Mouse (Mus musculus): ENCODE data around the gene Msh4.
"Not testable (repeated sequence)": the region's sequence is repeated elsewhere in the genome, so short reads cannot be mapped to it uniquely, and the experiment has no call there.

Msh4 gene

DNA sequence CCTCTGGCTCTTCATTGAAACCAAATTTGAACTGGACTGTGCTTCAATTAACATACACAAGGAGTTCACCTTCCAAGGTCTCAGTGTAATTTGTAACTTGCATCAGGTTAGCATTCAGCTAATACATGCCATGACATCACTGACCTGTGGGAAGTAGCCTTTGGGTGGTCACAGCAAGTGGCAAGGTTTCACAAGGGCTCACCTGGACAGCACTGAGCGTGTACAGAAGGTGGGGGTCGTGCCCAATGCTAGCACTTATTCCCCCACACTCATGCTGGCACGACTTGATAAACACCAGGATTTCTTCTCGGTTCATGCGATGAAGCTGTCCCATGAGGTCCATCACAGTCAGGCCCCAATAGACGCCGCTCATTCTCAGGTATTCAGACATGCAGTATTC, 4.6 kb upstream of the Msh4 start:
- DNase-seq: no peak

GRCm38 (mm10) chr3:153908919-153909318, 3.0 kb upstream of the Msh4 start:
- DNase-seq: no peak

DNA sequence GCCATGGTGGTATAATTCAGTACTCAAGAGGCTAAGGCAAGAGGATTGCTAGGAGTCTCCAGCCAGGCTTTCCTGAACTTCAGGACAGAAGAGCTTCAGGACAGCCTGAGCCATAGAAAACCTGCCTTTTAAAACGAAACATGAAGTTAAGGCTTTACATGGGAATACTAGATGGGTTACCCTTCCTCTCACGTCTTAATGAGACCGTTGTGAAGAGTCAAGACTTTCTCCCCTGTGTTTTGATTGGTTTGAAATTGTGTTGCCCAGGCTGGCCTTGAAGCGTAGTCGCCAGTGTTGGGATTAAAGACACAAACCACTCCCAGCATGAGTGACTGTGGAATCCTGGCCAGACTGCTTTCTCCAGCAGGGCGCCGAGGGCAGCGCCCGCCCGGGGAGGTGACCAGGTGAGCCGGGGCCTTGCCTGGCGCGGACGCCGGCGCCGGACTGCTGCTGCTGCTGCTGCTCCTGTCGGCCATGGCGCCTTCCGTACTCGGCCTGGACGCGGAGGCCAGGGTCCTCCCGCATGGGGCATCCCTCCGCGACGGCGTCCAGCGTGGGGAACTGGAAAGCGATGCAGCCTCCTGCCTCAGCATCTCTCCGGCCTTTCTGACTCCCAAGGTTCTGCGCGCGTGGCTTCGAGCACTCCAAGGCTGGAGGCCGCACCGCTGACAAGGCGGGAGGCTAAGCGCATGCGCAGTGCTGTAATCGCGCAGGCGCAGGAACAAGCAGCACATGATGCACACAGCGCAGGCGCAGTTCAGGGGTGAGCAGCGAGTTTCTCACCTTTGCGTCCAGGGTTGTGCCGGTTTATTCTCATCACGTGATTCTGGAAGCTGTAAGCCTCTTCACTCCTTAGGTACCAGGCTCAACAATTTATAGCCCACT, 445 bp downstream of the Msh4 start:
- no peak for DNase-seq

- peak; percentile 25 for DNase-seq
Observed at GRCm38 (mm10) chr3:153904586-153904985, 1.4 kb downstream of the Msh4 start.

- no peak for DNase-seq
Observed at GRCm38 (mm10) chr3:153902595-153902994, 3.3 kb downstream of the Msh4 start.

GRCm38 (mm10) chr3:153901904-153902303, 4.0 kb downstream of the Msh4 start:
- DNase-seq: no peak

DNA sequence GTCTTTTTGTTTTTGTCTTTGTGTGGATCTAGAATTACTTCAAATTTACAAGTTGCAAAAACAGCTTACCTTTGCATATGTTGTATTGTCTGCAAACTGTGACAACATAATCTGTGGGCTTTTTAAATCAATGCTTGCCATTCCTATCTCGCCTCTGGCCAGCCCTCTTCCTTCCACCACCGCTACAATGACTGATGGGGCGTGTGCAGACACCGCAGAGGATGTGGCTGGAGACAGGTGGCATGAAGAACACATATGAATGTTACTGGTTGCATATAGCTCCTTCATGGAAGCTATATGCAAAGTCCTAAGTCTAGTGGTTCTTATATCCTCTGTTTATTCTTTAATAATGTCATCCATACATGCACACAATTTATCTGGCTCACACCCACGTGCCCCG, 8.7 kb downstream of the Msh4 start:
- no peak for DNase-seq

DNA sequence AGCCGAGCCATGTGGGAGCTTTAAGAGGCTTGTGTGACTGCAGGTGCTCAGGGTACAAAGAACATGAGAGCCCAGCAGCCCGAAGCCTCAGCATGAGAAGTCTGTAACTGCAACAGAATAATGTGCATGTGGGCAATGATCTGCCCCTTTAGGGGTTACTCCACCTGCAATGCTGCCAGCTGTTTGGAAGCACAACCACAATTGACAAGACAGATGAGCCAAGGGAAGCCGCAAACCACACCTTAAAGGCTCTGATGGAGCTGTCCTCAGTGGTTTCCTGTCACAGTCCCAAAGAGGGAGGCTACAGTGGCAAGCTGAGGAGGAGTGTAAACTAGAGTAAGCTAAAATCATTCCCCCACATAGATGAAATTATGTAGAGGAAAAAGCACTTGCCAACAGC, 10.5 kb downstream of the Msh4 start:
- no peak for DNase-seq

GRCm38 (mm10) chr3:153889188-153889781, 16.7 kb downstream of the Msh4 start:
- no peak for DNase-seq

DNA sequence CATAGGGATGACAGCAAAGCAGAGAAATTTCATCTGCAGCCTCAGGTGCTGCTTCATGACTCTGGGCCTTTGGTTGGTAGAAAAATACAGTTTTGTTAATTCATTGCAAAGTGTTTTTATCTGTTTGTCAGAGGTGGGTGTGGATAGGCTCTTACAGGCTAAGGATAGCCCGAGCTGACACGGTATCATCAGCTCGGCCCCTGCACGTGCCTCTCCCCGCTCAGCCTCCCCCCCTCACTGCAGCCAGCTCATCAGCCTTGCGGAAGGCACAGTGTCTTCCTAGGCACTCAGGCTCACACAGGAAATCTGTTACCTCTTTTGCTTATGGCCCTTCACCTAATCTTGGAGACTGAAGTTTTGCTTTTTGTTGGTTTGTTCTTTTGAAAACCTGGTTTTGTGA, 17.8 kb downstream of the Msh4 start:
- no peak for DNase-seq

GRCm38 (mm10) chr3:153886296-153886695, 19.6 kb downstream of the Msh4 start:
- no peak for DNase-seq

GRCm38 (mm10) chr3:153871396-153871795, 34.5 kb downstream of the Msh4 start:
- DNase-seq: no peak

DNA sequence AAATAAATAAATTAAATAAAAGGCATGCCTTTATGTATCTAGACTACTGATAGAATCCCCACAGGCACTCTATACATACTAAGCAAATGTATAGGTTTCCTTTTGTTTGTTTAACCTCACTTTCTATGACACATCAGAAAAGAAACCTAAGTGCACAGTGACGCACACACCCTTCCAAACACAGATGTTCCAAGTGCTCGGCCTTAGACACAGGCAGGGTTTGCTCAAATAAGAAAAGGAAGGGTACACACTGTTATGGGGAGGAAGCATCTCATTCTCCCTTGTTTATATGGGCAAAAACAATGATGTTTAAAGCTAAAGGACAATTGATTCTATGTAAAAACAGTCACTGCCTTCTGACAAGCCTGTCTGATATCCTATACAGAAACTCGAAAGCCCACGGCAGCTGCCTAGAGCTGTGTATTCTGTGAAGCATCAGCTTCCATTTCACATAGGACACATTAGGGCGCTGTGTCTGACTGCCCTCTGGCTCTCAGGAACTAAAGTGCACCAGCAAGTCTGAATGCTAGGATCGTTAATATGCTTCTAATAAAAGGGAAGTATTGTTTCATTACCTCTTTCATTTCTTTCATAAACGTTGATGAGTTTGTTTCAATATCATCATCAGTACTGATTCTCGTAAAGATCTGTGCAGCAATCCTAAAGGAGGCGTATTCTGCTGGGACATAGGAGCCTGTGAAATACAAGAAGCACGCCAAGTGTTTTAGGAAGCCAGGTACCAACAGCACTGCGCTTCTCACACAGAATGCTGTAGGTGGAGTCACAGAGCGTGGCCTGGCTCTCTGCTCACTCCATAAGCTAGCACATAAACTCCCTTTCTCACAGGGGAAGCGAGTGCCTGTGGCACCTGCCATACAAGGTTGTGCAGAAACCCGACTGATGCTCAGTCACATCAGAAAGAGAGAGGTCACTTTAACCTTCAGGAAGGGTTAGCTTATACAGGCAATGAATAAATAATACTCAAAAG, 38.5 kb downstream of the Msh4 start:
- DNase-seq: no peak

DNA sequence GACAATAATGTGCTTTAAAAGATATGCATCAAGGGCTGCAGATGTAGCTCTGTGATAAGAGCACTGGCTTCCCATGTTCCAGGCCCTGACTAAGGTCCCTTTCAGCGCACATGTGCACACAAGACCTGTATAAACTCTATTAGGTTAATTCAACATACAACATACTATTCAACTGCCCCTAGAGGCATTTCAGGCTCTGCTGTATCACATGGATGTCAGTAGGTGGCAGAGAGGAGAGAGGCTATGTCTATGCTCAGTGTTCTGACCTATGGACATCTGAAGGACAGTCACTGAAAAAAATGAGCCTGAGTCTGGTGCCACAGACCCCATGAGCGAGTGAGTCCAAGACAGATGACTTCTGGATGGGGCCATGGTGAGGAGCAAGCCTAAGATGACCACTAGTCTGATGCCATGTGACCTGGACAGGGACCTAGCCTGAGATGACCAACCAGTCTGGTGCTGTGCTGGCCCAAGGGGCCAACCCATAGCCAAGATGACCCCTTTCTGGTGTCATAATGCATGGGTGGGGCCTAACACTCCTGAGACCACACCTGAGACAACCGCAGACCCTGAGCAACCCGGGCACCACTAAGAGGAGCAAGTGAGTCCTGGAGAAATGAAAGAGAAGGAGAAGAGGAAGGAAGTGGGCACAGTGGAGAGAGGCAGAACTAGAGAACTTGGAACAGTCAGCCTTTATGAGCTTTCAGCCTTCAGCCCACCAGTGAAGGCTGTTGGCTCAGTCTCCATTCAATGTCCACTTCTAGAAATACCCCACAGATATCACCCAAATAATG, 41.1 kb downstream of the Msh4 start:
- DNase-seq: no peak

GRCm38 (mm10) chr3:153863816-153864215, 42.1 kb downstream of the Msh4 start:
- no peak for DNase-seq

DNA sequence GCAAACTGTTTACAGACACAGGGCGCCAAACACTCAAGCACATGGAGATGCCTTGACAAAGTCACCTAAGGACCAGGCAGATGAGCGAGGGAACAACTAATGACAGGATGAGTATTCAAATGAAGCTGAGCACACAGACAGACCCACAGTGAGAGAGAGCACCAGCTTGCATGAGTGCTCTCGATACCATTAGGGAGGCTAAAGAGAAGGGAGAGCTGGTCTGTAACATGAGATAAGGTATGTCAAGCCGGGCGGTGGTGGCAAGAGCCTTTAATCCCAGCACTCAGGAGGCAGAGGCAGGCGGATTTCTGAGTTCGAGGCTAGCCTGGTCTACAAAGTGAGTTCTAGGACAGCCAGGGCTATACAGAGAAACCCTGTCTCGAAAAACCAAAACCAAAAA, 45.5 kb downstream of the Msh4 start:
- DNase-seq: not testable (repeated sequence)

GRCm38 (mm10) chr3:153858350-153859001, 47.5 kb downstream of the Msh4 start:
- no peak for DNase-seq

DNA sequence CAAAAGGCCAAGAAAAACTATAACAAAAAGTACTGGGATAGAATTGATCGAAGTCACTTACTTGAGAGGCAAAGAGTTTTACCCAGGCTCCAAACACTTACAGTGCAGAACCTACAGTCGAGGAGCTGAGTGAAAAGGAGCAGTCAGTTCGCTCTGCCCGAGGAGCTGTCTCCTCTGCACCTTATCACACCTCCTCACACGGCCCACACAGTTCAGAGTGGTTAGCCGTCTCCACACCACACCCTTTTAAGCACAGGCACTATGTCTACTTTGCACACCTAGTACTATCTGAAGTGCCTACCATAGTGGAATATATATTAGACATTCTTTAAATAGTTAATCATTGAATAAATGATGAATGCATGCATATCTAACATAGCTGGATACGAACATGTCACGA, 53.7 kb downstream of the Msh4 start:
- DNase-seq: no peak

DNA sequence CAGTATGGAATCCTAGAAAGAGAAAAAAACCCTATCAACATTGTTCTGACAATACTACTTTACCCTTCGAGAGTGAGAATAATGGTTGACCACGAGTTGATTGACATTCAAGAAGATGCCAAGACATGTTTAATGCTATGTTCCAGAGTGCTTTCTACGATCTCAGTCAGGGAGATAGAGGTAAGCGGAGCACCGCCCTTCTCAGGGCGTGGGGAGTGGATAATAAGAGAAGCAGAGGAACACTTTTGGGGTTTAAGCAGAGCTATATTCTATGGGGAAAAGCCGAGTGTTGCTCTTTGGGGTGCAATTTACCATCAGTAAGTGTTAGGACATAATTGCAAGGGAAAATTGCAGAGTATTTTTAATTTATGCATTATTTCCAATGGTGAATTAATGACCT, 55.2 kb downstream of the Msh4 start:
- DNase-seq: no peak

DNA sequence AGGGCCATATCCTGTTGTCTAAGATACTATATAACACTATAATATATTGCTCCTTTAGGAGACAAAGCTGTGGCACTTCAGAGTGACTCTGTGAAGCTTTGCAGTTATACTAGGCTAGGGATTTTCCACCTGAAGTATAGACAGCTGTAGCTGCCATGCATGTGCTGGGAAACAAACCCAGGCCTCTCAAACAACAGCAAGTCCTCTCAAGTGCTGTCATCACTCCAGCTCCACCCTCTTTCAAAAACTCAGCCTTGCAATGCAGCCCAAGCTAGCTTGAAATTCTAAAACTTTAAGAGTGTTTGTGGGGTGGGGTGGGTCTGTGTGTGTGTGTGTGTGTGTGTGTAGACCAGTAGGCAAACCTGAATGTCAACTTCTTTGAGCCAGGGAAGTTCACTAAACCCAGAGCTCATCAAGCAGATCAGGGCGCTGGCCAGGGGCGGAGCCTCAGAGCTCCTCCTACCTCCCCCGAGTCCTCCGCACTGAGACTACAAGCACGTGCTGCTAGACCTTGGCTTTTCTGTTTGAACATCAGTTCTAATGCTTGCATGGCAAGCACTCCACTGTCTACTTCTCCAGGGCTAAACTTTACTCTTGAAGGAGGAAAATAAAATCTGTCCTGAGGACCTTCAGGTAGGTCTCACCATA, 56.4 kb downstream of the Msh4 start:
- DNase-seq: no peak

- DNase-seq: no peak
Observed at GRCm38 (mm10) chr3:153847207-153847733, 58.7 kb downstream of the Msh4 start.

Data from right cerebral cortex, postnatal 14 days (tissue).